Mouse (Mus musculus) E14TG2a.4 (cell line): Measurements from ENCODE around the gene Scfd2.

Experiments
- CTCF ChIP-seq: conservative IDR thresholded peaks from 2 replicates; pipeline ENCODE4 v1.5.1; 2014; ENCODE audit warnings: low read length
- NANOG ChIP-seq: IDR thresholded peaks from 2 replicates; pipeline ENCODE4 v1.6.1; 2014; ENCODE audit warnings: borderline replicate concordance, low read length, mixed read lengths
- POU5F1 ChIP-seq: IDR thresholded peaks from 2 replicates; pipeline ENCODE4 v1.6.1; 2014; ENCODE audit warnings: low read length, borderline replicate concordance

GRCm38 (mm10) chr5:74254996-74255395 lies 276.6 kb downstream of the Scfd2 start:
- TF ChIP-seq CTCF (no peak), POU5F1 (no peak), NANOG (no peak)
